Mouse (Mus musculus): ENCODE measurements at regions not wholly inside any gene's neighbourhood (a gene's known extent, or its start where the extent isn't known, plus 50 kb on each side); places are given as distances from the start of the nearest gene placed in this dataset.

DNA sequence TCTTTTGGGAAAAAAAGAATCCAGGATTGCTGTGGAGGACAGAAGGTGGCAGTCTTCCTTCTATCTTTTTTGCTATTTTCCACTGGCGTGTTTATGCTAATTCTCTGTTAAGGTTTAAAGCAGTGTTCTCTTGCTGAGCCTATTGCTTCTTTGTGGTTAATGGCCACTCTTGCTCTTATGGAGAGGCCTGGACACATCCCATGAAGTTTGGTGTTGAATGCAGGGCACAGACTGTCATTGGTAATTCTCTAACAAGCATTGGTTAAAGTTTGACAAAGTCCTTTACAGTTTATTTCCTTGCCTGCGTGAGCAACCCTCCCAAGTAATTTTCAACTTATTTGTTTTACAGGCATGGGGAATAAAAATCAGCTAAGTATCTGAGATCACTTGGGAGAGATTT, 165.1 kb upstream of the Pdcd1 start:
- Histone ChIP-seq H3K4me3 (ENCODE audit: insufficient read depth, poor library complexity, severe bottlenecking) (no peak overlapping the region), H3K79me2 (ENCODE audit: control insufficient read depth, insufficient read depth) (no peaks in the 10 kb centered on the region), H3K27me3 (ENCODE audit: control insufficient read depth, insufficient read depth, insufficient read length) (no peaks in the 10 kb centered on the region), H3K79me3 (ENCODE audit: low read depth) (no peaks in the 10 kb centered on the region), H3K36me3 (ENCODE audit: control insufficient read depth, insufficient read depth) (no peaks in the 10 kb centered on the region), H3ac (ENCODE audit: control insufficient read depth, insufficient read length, low read depth) (no peak overlapping the region)
- TF ChIP-seq MAX (IDR thresholded peaks at IDR 0.05): no peak
- no peak for TF ChIP-seq MYOG (IDR thresholded peaks at IDR 0.05; ENCODE audit: control insufficient read depth, extremely low read depth, insufficient read length)
- no peak for TF ChIP-seq MYOD1 (IDR thresholded peaks at IDR 0.05; ENCODE audit: control insufficient read depth, insufficient read length, low read depth)
- TF ChIP-seq USF1 (IDR thresholded peaks at IDR 0.05; ENCODE audit: low read depth): no peak

DNA sequence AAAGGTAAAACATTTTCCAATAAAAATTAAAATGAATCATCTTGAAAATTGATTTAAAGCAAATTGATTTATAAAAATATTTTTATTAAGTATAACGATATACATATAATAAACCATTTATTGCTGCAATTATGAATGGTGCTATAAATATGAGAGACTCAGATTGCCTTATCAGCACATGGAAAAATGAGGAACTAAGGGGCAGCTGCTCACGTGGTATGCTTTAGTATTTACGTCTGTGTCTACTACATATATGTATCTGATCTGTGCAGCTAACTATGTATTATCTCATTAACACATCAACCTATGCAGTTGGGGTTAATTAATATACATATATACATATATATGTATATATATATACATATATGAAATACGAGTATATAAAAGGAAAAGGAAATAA, 156.6 kb upstream of the Pdcd1 start:
- Histone ChIP-seq H3K79me3 (ENCODE audit: low read depth) (no peaks in the 10 kb centered on the region), H3ac (ENCODE audit: control insufficient read depth, insufficient read length, low read depth) (no peak overlapping the region), H3K4me3 (ENCODE audit: insufficient read depth, poor library complexity, severe bottlenecking) (no peak overlapping the region), H3K79me2 (ENCODE audit: control insufficient read depth, insufficient read depth) (no peaks in the 10 kb centered on the region), H3K36me3 (ENCODE audit: control insufficient read depth, insufficient read depth) (no peaks in the 10 kb centered on the region), H3K27me3 (ENCODE audit: control insufficient read depth, insufficient read depth, insufficient read length) (no peaks in the 10 kb centered on the region)
- TF ChIP-seq FOSL1 (IDR thresholded peaks at IDR 0.05; ENCODE audit: insufficient read depth, low read length, poor library complexity, severe bottlenecking) (no peak), CEBPB (IDR thresholded peaks at IDR 0.05; ENCODE audit: low read depth) (no peak), MYOG (IDR thresholded peaks at IDR 0.05; ENCODE audit: control insufficient read depth, extremely low read depth, insufficient read length) (no peak), MYOD1 (IDR thresholded peaks at IDR 0.05; ENCODE audit: control insufficient read depth, insufficient read length, low read depth) (no peak), MAX (IDR thresholded peaks at IDR 0.05) (no peak), CTCF (IDR thresholded peaks at IDR 0.05; ENCODE audit: control insufficient read depth, insufficient read depth, insufficient read length) (no peak), USF1 (IDR thresholded peaks at IDR 0.05; ENCODE audit: low read depth) (no peak)

DNA sequence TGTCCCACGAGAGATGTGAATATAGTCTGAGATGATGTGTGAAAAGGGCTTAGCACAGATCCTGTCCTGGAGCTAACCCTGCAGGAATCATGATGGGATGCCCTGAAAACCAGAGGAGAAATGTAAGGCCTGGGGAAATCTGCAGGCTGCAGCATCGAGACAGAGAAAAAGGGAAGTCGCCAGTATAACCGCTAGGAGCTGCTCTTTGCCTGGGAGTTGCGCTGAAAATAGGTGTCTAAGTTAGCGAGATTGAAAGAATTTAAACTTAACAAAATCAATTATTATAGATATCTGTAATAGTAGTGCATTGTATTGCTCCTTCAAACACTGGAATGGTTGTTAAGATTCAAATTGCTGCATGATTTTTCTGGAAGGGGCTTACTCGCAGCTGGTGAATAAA, 155.5 kb upstream of the Pdcd1 start:
- no peak overlapping the region for H3ac ChIP-seq (ENCODE audit: control insufficient read depth, insufficient read length, low read depth)
- TF ChIP-seq FOSL1 (IDR thresholded peaks at IDR 0.05; ENCODE audit: insufficient read depth, low read length, poor library complexity, severe bottlenecking): no peak
- TF ChIP-seq CTCF (IDR thresholded peaks at IDR 0.05; ENCODE audit: control insufficient read depth, insufficient read depth, insufficient read length): no peak
- TF ChIP-seq CEBPB (IDR thresholded peaks at IDR 0.05; ENCODE audit: low read depth): no peak
- TF ChIP-seq MYOD1 (IDR thresholded peaks at IDR 0.05; ENCODE audit: control insufficient read depth, insufficient read length, low read depth): no peak
- TF ChIP-seq MYOG (IDR thresholded peaks at IDR 0.05; ENCODE audit: control insufficient read depth, extremely low read depth, insufficient read length): no peak
- no peak for TF ChIP-seq MAX (IDR thresholded peaks at IDR 0.05)
- TF ChIP-seq USF1 (IDR thresholded peaks at IDR 0.05; ENCODE audit: low read depth): no peak
- no peaks in the 10 kb centered on the region for H3K36me3 ChIP-seq (ENCODE audit: control insufficient read depth, insufficient read depth)
- no peaks in the 10 kb centered on the region for H3K27me3 ChIP-seq (ENCODE audit: control insufficient read depth, insufficient read depth, insufficient read length)
- no peak overlapping the region for H3K4me3 ChIP-seq (ENCODE audit: insufficient read depth, poor library complexity, severe bottlenecking)
- H3K79me2 ChIP-seq (ENCODE audit: control insufficient read depth, insufficient read depth): no peaks in the 10 kb centered on the region
- H3K79me3 ChIP-seq (ENCODE audit: low read depth): no peaks in the 10 kb centered on the region

- no peak for TF ChIP-seq FOSL1 (IDR thresholded peaks at IDR 0.05; ENCODE audit: insufficient read depth, low read length, poor library complexity, severe bottlenecking)
- TF ChIP-seq MAX (IDR thresholded peaks at IDR 0.05): no peak
- no peak for TF ChIP-seq USF1 (IDR thresholded peaks at IDR 0.05; ENCODE audit: low read depth)
- no peak overlapping the region for H3K4me3 ChIP-seq (ENCODE audit: insufficient read depth, poor library complexity, severe bottlenecking)
- H3K36me3 ChIP-seq (ENCODE audit: control insufficient read depth, insufficient read depth): no peaks in the 10 kb centered on the region
- no peaks in the 10 kb centered on the region for H3K27me3 ChIP-seq (ENCODE audit: control insufficient read depth, insufficient read depth, insufficient read length)
- H3K79me2 ChIP-seq (ENCODE audit: control insufficient read depth, insufficient read depth): no peaks in the 10 kb centered on the region
- H3ac ChIP-seq (ENCODE audit: control insufficient read depth, insufficient read length, low read depth): no peak overlapping the region
- no peaks in the 10 kb centered on the region for H3K79me3 ChIP-seq (ENCODE audit: low read depth)
Observed at GRCm38 (mm10) chr1:94203281-94203680, 150.9 kb upstream of the Pdcd1 start.

DNA sequence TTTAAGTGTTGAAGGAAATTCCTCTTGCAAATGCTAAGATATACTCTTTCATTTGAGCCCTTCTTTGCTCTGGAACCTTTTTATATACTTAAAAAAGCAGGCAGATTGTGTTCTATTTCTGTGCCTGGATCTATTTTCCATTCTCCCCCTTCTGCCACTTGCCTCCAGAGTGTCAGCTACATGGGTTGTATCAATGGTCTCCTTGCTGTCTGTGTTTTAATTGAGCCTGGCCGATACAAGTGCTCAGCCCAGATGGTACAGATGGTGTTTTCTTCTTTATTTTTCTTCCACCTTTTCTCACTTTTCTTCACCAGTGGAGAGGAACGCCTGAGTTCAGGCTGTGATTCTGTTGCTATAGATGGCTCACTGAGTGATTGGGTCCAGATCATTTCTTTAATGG, 131.5 kb upstream of the Pdcd1 start:
- H3ac ChIP-seq (ENCODE audit: control insufficient read depth, insufficient read length, low read depth): no peak overlapping the region
- TF ChIP-seq MYOD1 (IDR thresholded peaks at IDR 0.05; ENCODE audit: control insufficient read depth, insufficient read length, low read depth) (no peak), MAX (IDR thresholded peaks at IDR 0.05) (no peak), MYOG (IDR thresholded peaks at IDR 0.05; ENCODE audit: control insufficient read depth, extremely low read depth, insufficient read length) (no peak), USF1 (IDR thresholded peaks at IDR 0.05; ENCODE audit: low read depth) (no peak), CEBPB (IDR thresholded peaks at IDR 0.05; ENCODE audit: low read depth) (no peak), CTCF (IDR thresholded peaks at IDR 0.05; ENCODE audit: control insufficient read depth, insufficient read depth, insufficient read length) (no peak), FOSL1 (IDR thresholded peaks at IDR 0.05; ENCODE audit: insufficient read depth, low read length, poor library complexity, severe bottlenecking) (no peak)
- H3K4me3 ChIP-seq (ENCODE audit: insufficient read depth, poor library complexity, severe bottlenecking): no peak overlapping the region
- no peaks in the 10 kb centered on the region for H3K79me2 ChIP-seq (ENCODE audit: control insufficient read depth, insufficient read depth)
- H3K27me3 ChIP-seq (ENCODE audit: control insufficient read depth, insufficient read depth, insufficient read length): no peaks in the 10 kb centered on the region
- H3K36me3 ChIP-seq (ENCODE audit: control insufficient read depth, insufficient read depth): no peaks in the 10 kb centered on the region
- no peaks in the 10 kb centered on the region for H3K79me3 ChIP-seq (ENCODE audit: low read depth)

- no peaks in the 10 kb centered on the region for H3K79me2 ChIP-seq (ENCODE audit: control insufficient read depth, insufficient read depth)
Observed at GRCm38 (mm10) chr1:94149958-94150357, 97.6 kb upstream of the Pdcd1 start.

More at GRCm38 (mm10) chr1:94149958-94150357, 97.6 kb upstream of the Pdcd1 start:
- H3K79me3 ChIP-seq (ENCODE audit: low read depth): no peaks in the 10 kb centered on the region
- no peaks in the 10 kb centered on the region for H3K27me3 ChIP-seq (ENCODE audit: control insufficient read depth, insufficient read depth, insufficient read length)
- TF ChIP-seq FOSL1 (IDR thresholded peaks at IDR 0.05; ENCODE audit: insufficient read depth, low read length, poor library complexity, severe bottlenecking) (peak; percentile 84), MYOD1 (IDR thresholded peaks at IDR 0.05; ENCODE audit: control insufficient read depth, insufficient read length, low read depth) (no peak), CEBPB (IDR thresholded peaks at IDR 0.05; ENCODE audit: low read depth) (peak; percentile 25), CTCF (IDR thresholded peaks at IDR 0.05; ENCODE audit: control insufficient read depth, insufficient read depth, insufficient read length) (no peak)
- H3K4me3 ChIP-seq (ENCODE audit: insufficient read depth, poor library complexity, severe bottlenecking): no peak overlapping the region
- H3ac ChIP-seq (ENCODE audit: control insufficient read depth, insufficient read length, low read depth): no peak overlapping the region
- no peaks in the 10 kb centered on the region for H3K36me3 ChIP-seq (ENCODE audit: control insufficient read depth, insufficient read depth)

Data from C2C12 (cell line).